Mouse (Mus musculus): ENCODE data around the gene Btla. TPM values are rescaled to one million over a fixed set of nuclear protein-coding genes. Genes with fewer than 3 reads are reported as not detected.

Gene Btla
- not detected in 2 replicates for polyA plus RNA-seq (2012)

DNA sequence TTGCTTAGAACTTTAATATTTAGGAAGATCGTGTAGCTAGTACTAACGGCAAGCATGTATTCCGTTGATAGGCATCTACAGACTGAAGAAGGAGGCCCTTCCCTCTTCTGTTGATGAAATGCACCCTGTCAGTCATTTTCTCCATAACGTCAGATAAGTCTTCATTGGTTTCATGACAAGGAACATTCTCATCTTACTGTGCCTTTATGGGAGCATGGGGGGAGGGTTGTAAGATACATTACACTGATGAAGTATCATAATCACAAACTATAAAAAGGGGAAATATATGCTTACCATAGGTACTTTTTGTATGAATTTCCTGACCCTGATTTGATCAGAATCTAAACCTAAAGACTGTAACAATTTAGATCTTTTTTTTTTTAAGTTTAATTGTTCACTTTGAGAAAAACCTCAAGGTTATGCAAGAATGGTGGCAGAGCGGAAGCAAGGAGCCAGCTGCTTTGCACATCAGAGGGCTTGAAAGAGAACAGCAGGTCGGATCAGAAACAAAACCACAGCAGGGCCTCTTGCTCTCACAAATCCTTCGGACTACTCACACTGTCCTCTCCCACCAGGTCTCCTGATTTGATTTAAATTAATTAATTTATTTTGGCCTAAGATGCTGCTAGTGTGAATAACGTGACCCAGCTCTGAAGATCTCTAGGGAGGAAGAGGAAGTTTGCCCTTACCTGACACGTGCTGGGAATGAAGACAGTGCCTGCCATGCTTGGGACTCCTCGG is at the start of gene Btla:
Btla (plus strand) TSS at position 668 of the 741 bp plus-strand sequence.
- no peak for TF ChIP-seq GATA1 (IDR thresholded peaks at IDR 0.05; ENCODE audit: low read length)

DNA sequence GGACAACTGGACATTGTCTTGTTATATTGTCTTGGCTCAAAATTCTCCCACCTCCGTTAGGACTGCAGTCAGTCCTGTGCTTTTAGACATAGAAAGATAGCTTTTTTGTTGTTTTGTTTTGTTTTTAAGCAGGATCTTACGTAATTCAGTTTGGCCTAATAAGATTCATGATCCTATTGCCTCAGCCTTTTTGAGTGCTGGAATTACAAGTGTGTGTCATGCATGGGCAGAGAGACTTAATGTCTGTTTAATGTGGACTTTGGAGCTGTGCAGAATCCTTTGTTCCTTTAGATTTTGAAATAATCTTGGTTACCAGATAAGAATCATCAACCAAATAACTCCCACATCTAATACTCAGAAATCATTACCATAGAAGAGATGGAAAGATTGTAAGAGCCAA is 45.6 kb upstream of the Btla start:
- no peak for TF ChIP-seq GATA1 (IDR thresholded peaks at IDR 0.05; ENCODE audit: low read length)

GRCm38 (mm10) chr16:45181824-45182223 is 42.3 kb upstream of the Btla start:
- TF ChIP-seq GATA1 (IDR thresholded peaks at IDR 0.05; ENCODE audit: low read length) = no peak

- TF ChIP-seq GATA1 (IDR thresholded peaks at IDR 0.05; ENCODE audit: low read length) = no peak
These were observed 31.5 kb upstream of the Btla start for GRCm38 (mm10) chr16:45192613-45193012.

- TF ChIP-seq GATA1 (IDR thresholded peaks at IDR 0.05; ENCODE audit: low read length) = no peak
These were observed 27.3 kb upstream of the Btla start for GRCm38 (mm10) chr16:45196816-45197215.

GRCm38 (mm10) chr16:45201395-45201794 is 22.7 kb upstream of the Btla start:
- TF ChIP-seq GATA1 (IDR thresholded peaks at IDR 0.05; ENCODE audit: low read length) = no peak

DNA sequence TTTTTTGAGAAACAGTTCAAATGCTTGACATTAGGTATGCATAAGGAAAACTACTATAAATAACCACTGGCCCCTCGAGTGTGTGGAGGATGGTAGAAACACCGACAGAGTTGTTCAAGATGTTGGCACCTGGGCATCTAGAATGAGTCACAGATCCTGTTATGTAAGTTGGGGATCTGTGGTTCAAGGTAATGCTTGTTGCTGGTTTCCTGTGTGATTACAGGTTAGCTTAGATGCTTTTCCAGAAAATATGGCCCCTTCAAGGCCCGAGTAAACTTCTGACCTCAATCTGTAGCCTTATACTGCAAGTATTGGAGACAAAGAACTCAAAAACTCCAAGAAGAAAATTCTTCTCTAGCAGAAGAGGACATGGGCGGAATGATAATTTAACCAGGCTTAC is 19.7 kb upstream of the Btla start:
- TF ChIP-seq GATA1 (IDR thresholded peaks at IDR 0.05; ENCODE audit: low read length) = no peak

- no peak for TF ChIP-seq GATA1 (IDR thresholded peaks at IDR 0.05; ENCODE audit: low read length)
These were observed 19.1 kb upstream of the Btla start for GRCm38 (mm10) chr16:45204859-45205670.

- no peak for TF ChIP-seq GATA1 (IDR thresholded peaks at IDR 0.05; ENCODE audit: low read length)
These were observed 2.1 kb upstream of the Btla start for GRCm38 (mm10) chr16:45222016-45222415.

- no peak for TF ChIP-seq GATA1 (IDR thresholded peaks at IDR 0.05; ENCODE audit: low read length)
These were observed 1.3 kb upstream of the Btla start for GRCm38 (mm10) chr16:45222771-45223170.

GRCm38 (mm10) chr16:45224431-45225008 is 405 bp downstream of the Btla start:
- TF ChIP-seq GATA1 (IDR thresholded peaks at IDR 0.05; ENCODE audit: low read length) = no peak

DNA sequence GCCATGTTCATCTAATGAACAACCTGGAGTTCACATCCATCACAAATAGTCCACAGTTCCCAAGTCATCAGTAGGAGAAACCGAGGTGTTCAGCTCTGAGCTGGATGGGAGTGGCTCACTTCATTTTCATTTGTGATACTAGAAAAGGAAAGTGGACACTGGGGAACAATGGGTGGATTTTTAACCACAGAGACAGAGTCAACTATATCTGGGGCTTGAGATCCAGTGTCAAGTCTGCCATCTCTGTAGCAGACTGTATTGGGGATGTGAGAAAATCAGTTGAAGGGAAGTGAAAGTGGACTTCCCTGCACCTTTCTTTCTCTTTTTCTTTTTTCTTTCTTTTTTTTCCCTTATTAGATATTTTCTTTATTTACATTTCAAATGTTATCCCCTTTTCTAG is 2.9 kb downstream of the Btla start:
- no peak for TF ChIP-seq GATA1 (IDR thresholded peaks at IDR 0.05; ENCODE audit: low read length)

DNA sequence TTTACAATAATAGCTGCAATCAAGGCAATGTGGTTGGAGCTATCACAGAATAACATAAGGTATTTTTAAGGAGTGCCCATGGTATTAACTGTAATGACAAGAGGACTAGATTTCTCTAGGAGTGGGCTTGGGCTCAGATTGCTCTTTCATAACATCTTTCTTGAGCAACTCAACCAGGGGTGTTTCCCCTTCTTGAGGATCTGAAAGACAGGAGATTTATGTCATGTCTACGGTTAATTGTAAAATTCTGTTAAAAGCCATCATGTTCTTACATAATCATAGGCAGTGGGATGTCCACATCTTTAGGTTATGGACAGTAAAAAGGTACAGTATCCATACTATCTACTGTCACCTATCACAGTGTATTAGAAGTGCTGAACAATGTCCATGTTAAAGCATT is 7.2 kb downstream of the Btla start:
- no peak for TF ChIP-seq GATA1 (IDR thresholded peaks at IDR 0.05; ENCODE audit: low read length)

- no peak for TF ChIP-seq GATA1 (IDR thresholded peaks at IDR 0.05; ENCODE audit: low read length)
These were observed 8.9 kb downstream of the Btla start for GRCm38 (mm10) chr16:45233007-45233406.

DNA sequence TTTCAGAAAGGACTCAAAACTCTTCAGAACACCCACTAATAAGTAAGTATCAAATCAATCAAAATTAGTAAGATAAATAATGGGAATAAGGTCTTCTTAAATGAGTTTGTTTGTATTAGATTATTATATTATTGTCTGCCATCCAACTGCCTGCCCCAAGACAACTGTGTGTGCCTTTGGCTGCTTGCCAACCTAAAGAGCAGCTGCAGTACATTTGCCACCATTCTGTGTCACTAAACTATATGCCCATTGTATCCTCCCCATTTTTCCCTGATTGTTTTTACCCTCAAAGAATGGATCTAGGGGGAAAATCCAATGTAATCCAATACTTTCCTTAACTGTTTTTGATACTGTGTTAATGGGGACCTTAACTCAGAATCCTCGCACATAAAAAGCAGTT is 18.6 kb downstream of the Btla start:
- no peak for TF ChIP-seq GATA1 (IDR thresholded peaks at IDR 0.05; ENCODE audit: low read length)

DNA sequence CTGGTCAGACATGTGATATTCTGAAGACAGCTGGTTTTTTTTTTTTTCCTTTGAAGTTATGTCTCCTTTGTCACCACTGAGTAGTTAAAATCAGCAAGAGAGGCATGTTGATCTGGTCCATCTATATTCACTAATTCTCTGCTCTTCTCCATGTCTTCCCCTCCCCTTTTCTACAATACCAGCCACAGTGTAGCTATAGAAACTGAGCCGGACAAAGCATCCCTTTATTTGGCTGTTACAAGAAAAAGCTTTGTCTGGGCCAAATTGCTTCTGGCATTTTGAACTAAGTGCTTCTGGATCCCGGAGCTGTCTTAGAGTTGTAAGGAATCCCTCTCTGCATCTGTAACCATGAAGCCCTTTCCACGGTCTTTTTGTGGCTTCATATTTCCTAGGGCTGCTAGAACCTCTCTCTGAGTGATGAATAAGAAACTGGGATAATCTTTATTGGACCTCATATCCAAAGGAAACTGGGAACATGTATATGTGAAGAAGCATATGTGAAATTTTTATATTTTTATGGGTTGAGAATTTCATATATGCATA is 20.9 kb downstream of the Btla start:
- no peak for TF ChIP-seq GATA1 (IDR thresholded peaks at IDR 0.05; ENCODE audit: low read length)
